Mouse (Mus musculus) brain, adult 2 months (tissue): Measurements from ENCODE around the gene Rhot2.

Experiments used
- DNase-seq: peaks from one replicate; pipeline ENCODE4 v3.0.0; 2011; ENCODE audit warnings: low read depth, low spot score

Gene Rhot2

DNA sequence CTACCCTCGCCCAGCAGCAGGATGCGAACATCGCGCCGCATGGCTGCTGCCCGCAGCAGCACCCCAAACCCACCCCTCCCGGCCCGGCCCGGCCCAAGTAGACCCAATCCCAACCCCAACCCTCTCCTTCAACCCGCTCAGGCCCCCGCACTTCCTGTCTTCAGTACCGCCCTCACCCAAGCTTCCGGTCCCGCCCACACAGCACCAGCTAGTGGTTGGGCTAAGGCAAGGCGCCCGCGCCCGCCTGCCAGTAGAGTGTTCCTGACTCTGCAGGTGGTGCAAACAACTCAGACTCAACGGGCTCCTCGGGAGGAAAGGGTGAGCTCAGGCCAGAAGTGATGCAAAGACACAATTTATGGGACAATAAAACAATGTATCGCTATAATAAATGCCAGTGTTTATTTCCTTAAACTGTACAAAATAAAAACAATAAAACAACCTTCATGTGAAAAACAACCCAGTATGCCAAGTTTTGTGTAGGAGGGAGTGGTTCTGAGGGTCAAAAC is at the start of gene Rhot2:
Gene Rhot2, minus strand, starts transcription at position 456 of the 506 bp plus-strand sequence.
- peak; percentile 97 for DNase-seq

DNA sequence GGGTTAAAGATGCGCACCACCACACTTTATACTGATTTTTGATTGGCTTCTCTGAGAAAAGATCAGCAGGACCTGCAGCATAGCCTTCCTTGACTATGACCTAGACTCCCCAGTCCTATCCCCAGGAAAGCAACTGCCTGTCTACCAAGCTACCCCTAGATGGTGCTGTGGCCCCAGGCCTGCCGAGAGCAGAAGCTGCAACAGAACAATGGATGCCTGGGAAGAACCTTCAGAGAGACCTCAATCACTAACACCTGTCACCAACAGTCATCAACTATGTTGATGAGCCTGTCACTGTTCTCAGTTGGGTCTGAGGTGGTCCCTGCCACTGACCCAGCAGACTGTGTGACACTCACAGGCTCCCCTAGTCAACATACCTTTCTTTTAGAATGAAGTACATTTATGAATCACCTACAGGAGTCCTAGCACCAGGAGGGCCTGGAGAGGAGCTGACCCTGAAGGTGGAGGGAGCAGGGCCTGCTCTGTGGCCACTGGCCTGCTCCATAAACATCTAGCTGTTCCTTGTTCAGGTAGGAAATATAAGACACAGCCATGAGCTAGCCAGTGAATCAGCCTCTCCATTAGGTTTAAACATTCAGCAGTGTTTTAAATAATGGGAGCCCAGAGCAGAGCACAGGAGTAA is 49.4 kb upstream of the Rhot2 start:
- peak; percentile 91 for DNase-seq

DNA sequence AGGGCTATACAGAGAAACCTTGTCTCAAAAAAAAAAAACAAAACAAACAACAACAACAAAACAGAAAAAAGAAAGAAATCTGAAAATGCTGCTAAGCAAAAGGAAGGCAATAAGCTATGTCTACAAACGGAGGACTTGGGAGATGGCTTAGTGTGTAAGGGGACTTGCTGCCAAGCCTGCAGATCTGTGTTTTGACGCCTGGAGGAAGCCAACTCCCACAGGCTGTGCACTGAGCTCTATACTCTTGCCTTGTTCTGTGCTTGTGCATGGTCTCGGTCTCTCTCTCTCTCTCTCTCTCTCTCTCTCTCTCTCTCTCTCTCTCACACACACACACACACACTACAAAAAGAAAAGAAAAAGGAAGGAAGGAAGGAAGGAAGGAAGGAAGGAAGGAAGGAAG is 44.2 kb upstream of the Rhot2 start:
- DNase-seq = peak; percentile 74

DNA sequence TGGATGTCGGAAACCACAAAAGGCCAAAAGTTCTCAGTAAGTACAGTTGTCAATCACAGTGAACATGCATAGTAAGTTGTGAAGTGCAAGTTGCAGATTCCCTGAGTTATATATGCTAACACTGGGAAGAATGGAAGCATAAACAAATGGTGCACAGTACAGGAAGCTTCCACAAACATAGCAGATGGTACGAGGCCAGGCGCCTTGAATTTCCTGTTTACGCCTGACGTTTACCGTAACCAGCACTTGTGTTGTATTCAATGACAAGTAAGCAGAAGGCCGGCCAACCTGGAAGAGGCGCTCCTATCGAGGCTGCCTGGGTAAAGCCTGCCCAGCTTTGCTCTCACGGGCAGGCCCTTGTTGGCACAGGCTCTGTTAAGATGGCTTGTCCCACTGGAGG is 42.8 kb upstream of the Rhot2 start:
- no peak for DNase-seq

DNA sequence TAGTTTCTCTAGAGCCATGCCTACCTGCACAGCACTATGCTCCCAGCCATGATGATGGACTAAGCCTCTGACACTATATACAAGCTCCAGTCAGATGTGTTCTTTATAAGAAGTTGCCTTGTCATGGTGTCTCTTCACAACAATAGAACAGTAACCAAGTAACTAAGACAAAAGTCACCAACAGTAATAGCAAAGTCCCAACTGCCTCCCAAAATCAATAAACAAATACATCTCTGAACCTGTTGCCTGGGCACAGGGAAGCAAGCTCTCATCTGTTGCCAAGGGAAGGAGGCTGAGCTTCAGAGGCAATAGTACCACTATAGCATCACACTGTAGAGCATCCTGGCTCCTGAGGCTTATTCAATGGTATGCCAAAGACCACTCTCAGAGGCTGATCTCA is 42.2 kb upstream of the Rhot2 start:
- no peak for DNase-seq

DNA sequence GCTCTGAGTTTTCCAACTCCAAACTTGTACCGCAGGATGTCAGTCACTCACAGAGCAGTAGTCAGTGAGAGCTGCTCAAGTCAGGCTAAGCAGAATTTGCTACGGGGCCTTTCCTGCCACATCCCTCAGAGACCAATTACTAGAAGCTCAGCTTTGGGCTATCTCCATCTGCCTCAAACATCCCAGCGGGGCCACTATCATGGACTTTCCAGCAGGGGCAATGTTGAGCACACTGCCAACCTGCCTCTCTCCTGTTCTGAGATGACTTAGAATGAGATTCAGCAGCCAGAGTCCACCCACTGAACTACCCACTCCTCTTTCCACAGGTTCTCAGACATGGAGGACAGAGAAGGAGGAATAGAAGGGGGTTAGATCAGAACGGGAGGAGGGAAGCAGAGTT is 41.0 kb upstream of the Rhot2 start:
- DNase-seq = peak; percentile 72

DNA sequence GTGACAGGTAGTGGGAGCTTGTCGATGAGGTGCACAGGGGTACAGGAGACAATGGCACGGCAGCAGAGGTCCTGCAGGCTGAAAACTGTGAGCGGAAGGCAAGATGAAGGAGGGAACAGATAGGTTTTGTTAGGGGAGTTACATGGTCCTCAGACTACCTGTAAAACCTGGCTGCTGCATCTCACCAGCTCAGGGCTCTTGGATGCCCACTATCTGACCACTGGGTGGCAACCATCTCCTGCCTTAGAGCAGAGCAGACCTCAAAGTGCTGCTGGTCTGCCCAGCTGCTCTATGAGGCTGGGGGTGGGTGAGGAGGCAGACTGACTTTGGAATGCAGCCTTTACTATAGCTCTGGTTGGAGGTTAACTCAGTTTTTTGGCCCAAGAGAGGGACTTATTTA is 39.2 kb upstream of the Rhot2 start:
- DNase-seq = no peak

DNA sequence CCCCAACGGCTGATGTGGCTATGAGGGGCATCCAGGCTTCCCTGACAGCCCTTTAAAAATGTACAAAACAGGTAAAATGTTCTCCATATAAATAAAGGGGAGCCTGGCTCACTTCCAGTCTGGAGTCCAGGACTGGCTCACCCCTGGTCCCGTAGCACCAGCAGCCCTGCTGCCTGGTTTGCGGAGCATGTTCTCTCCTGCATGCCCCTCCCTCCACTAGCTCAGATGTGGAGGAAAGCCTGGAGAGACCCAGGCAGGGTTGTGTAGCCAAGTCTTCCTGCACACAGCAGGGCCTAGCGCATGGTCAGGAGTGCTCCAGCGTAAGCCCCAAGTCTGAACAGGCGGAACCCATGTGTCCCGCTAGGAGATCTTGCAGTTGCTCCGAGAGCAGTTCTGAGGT is 38.6 kb upstream of the Rhot2 start:
- no peak for DNase-seq

DNA sequence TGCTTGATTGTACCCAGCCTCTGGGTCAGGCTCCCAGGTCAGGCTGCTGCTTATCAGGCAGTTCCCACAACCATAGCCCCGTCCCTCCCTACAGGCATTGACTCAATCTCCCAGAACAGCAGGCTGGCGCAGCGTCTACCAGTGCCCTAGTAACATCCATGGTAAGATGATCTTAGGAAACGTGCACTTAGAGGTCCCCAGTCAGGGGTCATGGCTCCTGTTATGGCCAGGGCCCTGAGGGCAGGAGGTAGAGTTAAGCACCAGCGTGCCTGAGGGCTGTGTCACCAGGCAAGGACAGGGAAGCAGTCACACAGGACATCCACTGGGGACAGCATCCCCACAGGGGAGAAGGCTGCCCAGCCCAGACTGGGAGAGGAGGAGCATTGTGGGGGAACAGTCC is 37.7 kb upstream of the Rhot2 start:
- DNase-seq = no peak

DNA sequence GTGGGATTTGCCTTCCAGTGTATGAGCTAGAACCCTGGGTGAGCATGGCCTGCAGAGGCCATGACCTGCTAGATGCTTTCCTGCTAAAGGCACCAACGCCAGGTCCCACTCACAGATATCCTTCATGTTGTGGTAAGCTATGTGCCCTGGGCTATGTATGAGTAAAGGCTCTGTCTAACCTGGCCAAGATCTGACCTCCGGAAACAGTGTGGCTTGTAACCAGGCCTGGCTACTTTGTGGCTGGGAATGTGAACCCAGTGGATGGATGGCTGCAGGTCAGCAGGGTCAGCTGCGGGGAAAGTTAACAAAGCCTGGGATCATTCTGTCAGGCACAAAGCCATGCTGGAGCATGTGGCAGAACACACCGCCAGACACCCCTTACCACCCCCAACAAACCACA is 37.0 kb upstream of the Rhot2 start:
- no peak for DNase-seq

DNA sequence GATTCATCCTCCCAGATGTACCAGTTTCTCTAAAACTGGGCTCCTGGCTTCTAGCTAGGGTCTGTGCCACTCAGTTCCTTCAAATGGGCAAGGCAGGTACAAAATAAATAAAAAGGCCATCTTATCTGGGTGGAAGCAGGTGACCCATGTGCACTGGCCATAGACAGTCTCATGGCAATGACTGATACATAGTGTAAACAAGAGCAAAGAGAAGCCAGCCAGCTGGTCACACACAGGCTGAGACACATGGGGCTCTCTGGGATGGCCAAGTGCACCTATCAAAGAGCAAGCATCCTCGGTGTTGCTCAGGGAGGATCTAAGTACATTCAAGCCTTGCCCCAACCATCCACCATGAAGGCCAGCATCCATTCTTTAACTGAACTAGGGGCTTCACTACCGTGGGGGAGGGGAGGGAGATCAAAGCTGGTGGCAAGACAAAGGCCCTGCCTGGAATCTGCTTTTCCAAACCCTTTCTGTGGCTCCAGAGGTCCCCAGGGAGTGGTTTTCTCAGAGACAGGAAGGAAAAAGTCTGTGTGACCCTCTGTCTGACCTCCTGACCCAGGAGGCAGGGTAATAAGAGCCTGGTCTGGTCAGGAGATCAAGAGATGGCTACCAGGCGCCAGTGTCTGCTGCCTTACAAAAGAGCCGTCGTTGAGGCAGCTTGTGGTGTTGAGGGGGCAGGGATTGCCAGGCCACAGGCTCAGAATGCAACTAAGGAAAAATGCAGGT is 36.4 kb upstream of the Rhot2 start:
- DNase-seq = no peak

DNA sequence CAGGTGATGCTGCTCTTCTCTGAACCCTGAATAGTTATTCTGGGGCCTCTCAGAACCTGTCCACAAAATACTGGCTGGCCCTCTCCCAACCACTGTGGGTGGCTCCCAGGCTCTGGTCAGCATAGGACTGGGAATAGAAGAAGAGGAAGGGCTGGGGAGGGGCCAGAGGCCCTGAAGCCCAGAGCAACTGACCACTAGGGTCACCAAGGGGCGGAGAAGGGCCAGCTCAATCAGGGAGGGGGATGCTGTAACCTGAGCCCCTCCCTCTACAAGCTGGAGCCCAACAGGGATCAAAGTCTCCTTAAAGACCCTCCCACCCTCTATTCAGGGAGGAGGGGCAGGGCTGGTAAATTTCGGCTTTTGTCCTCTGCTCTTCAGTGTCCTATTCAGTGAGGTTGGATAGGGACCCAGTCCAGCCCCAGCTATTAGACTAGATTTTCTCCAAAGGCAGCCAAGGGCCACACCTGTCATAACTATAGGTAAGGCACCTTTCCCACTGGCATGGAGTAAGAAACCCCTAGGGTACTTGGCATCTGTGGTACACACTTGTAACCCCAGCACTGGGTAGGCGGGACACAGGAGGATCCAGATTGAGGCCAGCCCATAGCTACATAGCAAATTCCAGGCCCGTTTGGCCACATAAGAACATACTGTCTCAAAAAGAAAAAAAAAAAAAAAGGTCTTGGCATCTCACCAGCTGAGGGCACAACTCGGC is 35.7 kb upstream of the Rhot2 start, which contains the start of gene Wfikkn1:
Gene Wfikkn1, minus strand, starts transcription at position 663 of the 715 bp plus-strand sequence.
- DNase-seq = peak; percentile 48

DNA sequence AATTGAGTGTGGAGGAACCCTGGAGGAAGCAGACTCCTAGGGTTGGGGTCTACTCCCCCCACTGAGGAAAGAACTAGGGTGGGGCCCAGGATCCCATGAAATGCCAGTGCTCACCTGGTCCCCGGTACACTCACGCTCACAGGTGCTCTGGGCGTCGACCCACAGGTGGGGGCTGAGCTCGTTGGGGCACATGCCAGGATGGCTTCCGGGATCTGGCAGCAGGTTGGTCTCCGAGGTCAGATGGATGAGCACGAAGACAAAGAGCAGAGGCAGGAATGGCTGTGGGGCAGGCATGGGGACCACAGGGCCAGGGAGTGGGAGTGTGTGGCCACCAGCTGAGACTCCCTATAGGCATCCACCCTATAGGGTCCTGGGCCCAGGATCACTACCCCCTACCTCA is 35.1 kb upstream of the Rhot2 start:
- no peak for DNase-seq

DNA sequence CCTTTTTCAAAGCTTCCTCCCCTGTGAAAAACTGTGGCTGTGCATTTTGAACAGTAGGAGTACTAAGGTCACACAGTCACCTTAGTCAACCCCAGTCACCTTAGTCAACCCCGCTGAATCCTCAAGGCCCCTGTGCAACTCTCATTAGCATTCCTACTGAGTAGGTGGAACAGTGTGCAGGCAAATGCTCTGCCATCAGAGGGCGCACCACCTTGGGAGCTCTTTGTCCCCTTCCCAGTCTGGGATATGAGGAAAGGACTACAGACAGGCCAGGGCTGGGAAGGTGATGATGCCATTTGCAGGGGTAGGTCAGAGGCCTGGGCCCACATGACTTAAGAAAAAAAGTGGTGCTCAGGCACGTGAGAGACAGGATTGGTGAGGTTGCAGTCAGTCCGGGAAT is 34.6 kb upstream of the Rhot2 start:
- DNase-seq = peak; percentile 65

DNA sequence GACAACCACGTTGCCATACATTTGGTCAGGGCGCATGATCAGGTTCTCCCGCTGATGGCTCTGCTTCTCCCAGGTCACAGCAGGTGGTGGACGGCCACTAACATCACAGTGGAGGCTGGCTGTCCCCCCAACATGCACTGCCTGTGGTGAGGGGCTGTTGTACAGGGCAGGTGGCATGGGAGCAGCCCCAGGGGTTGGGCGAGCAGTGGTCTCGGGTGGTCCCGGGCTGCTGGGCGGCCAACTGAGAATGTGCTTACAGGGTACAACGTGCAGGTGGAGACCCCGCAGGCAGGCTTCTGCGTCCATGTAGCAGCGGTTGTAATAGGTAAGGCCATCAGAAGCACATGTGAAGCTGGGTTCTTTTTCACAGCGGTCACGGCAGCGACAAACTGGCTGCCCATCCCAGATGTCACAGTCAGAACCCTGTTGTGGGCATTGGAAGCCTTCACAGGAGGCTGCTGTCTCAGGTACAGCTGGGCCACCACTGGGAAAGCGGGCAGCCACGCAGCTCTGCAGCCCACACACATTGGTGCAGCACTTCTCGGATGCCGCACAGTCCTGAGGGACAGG is 34.0 kb upstream of the Rhot2 start:
- DNase-seq = no peak

DNA sequence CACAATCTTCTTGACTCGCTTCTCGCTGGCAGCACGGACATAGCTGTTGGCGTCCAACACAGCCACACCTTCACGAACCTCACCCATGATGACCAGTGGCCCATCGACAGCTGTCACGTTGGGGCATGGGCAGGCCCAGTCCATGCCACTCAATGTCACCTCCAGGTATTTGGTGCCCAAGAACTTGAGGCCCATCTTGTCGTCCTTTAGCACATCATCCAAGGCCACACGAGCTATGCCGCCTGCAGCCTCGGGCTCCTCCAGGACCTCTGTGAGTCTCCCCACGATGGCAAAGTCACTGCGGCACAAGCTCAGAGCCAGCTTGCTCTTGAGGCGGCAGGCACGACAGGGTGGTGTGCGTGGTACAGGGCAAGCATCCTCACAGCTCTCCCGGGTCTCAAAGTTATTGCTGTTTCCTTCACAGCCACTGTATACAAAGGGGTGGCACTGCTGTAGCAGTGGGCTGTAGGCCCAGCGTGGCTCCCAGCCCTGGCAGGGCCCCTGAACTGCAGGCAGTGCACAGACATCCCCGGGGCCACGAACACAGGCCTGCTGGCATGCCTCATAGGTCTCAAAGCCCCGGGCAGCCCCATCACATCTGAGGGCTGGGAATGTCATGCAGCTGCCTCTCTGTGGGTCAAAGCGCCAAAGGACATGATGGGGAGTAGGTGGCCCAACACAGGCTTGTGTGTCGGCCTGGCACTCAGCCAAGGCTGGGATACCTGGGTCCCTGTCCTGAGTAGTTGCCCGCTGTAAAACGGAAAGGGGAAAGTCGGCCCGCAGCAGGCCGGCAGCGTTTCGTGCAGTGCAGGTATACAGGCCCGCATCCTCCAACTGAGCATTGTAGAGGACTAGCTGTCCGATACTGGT is 33.3 kb upstream of the Rhot2 start:
- no peak for DNase-seq

DNA sequence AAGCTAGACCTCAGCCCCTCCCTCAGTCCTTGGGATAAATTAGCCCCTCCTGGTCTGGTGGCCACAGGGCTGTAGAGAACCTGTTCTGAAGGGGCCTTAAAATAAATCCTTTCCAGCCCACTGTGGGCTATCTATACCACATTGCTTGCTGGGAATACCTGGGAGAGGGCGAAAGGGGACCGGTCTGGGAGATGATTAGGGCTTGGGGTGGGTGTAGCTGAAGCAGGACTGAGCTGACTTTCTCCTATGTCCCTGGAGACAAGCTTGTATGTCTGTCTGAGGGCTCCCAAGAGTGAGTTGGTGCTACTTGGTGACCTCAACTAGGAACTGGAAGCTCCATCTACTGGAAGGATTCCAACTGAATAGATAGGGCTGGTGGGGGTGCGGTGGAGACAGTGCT is 32.4 kb upstream of the Rhot2 start:
- no peak for DNase-seq

DNA sequence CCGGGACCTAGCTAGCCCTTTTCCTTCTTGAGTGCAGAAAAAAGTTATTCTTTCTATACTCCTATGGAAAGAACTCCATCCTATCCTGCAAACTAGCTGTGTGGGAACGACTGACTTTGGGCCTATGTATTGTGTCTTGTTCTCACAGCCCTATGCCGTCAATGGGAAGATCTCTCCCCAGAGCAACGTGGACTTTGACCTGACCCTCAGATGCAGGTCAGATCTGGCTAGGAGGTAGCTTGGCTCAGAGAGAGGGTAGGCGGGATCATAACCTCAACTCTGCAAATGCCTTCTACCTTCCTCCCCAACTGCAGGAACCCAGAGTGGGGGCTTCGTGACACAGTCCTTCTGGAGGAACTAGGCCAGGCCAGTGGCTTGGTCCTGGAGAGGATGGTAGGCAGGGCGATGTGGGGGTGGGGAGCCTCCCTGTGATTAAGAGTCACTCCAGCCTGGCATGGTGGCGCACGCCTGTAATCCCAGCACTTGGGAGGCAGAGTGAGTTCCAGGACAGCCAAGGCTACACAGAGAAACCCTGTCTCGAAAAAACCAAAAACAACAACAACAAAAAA is 31.8 kb upstream of the Rhot2 start:
- no peak for DNase-seq

DNA sequence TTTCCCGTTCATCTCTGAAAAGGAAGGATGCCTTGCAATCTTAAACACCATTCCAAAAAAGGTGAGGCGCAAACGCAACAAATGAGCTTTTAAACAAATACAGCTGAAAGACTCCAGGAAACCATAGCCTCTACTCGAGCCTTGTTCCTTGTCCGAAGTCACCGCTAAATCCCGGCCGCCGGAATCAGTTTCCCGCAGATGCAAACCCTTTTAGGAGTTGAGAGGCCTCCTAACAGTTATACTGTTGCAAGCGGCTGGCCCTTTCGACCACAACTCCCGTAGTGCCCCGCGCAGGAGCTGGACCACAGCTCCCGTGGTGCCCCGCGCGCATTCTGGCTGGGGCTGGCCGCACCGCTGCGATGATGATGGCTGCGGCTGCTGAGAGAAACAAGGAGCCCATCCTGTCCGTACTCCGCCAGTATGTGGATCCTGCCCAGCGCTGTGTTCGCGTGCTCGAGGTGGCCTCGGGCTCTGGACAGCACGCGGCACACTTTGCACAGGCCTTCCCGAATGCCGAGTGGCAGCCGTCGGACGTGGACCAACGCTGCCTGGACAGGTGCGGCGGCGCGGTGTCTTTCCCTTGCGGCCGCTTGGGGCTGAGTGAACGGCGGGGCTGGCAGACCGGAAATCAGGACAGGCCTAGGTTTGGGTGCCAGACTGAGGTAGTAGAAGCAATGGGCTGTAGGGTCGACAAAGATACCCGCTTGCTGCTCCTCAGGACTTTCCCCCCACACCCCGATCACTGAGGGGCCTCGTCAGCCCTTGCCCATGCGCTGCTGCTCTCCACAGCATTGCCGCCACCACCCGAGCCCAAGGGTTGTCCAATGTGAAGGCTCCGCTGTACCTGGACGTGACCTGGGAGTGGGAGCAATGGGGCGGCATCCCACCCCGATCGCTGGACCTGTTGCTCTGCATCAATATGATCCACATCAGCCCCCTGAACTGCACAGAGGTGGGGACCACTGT is 30.8 kb upstream of the Rhot2 start:
- DNase-seq = peak; percentile 96

DNA sequence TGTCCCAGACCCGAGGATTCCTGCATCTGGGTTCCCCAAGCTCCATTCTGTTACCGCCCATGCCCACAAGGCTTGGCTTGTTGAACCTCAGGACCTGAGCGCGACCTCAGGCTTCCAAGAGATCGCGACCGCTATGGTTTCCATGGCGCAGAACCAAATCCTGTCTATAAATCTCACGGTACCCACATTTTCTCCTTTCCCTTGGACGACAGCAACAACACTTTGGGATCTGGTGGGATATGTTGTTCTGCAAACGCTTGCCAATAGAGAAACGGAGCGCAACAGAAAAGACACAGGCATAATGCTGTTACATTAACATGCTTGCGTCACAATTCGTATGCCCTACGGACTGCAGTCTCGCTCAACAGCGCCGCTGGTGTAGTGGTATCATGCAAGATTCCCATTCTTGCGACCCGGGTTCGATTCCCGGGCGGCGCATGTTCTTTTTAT is 30.1 kb upstream of the Rhot2 start, which contains the start of gene Mettl26:
Gene Mettl26, plus strand, starts transcription at position 354 of the 450 bp plus-strand sequence.
- DNase-seq = peak; percentile 95
